Mouse (Mus musculus) myocyte (in vitro differentiated cells): ENCODE results near the gene Sap30bp.

Source experiments
- CEBPB ChIP-seq: IDR thresholded peaks from 2 replicates; pipeline ENCODE4 v1.6.1; 2011; ENCODE audit warnings: mild to moderate bottlenecking, moderate library complexity; ENCODE audit not compliant: poor library complexity, insufficient read depth, severe bottlenecking
- MYOD1 ChIP-seq, 3 experiments: IDR thresholded peaks; one replicate each; pipeline ENCODE4 v1.6.1; 2011; ENCODE audit warnings: control low read depth in 2 of 3, low read depth in 2 of 3, mild to moderate bottlenecking in 2 of 3, moderate library complexity in 1 of 3; ENCODE audit not compliant: insufficient read length in 2 of 3, control insufficient read depth in 1 of 3
- MYOG ChIP-seq, 3 experiments: IDR thresholded peaks; one replicate each; pipeline ENCODE4 v1.6.1; 2011; ENCODE audit warnings: control low read depth in 2 of 3, low read depth in 2 of 3, mild to moderate bottlenecking in 2 of 3; ENCODE audit not compliant: insufficient read length in 2 of 3, control insufficient read depth in 1 of 3, insufficient read depth in 1 of 3
- POLR2A ChIP-seq: IDR thresholded peaks from one replicate; pipeline ENCODE4 v1.6.1; 2011; ENCODE audit warnings: low read depth, mild to moderate bottlenecking, control low read depth, moderate library complexity; ENCODE audit not compliant: insufficient read length
- POLR2AphosphoS2 ChIP-seq: IDR thresholded peaks from one replicate; pipeline ENCODE4 v1.6.1; 2011; ENCODE audit warnings: low read depth, control low read depth; ENCODE audit not compliant: insufficient read length
- REST ChIP-seq: IDR thresholded peaks from one replicate; pipeline ENCODE4 v1.6.1; 2011; ENCODE audit warnings: mild to moderate bottlenecking, control low read depth, moderate library complexity; ENCODE audit not compliant: insufficient read depth, insufficient read length
- SRF ChIP-seq: IDR thresholded peaks from one replicate; pipeline ENCODE4 v1.6.1; 2011; ENCODE audit warnings: low read depth; ENCODE audit not compliant: control insufficient read depth, insufficient read length
- TCF3 ChIP-seq: IDR thresholded peaks from one replicate; pipeline ENCODE4 v1.6.1; 2011; ENCODE audit warnings: low read depth, control low read depth; ENCODE audit not compliant: insufficient read length

- TF ChIP-seq POLR2AphosphoS2, result no peak
- no peak for TF ChIP-seq POLR2A
- no peak for TF ChIP-seq SRF
- no peak for TF ChIP-seq CEBPB
- TF ChIP-seq MYOG (IDR thresholded peaks at IDR 0.05; ENCODE audit: control insufficient read depth in 1 of 3, insufficient read depth in 1 of 3, insufficient read length in 2 of 3, low read depth in 2 of 3), result no peak
- no peak for TF ChIP-seq TCF3
- no peak for TF ChIP-seq MYOD1 (IDR thresholded peaks at IDR 0.05; ENCODE audit: control insufficient read depth in 1 of 3, insufficient read length in 2 of 3, low read depth in 2 of 3)
- no peak for TF ChIP-seq REST
Observed at GRCm38 (mm10) chr11:116004186-116004823, 71.2 kb downstream of the Sap30bp start.
